8 mouse cellular contexts compared by ENCODE assay signal in the genomic region with DNA sequence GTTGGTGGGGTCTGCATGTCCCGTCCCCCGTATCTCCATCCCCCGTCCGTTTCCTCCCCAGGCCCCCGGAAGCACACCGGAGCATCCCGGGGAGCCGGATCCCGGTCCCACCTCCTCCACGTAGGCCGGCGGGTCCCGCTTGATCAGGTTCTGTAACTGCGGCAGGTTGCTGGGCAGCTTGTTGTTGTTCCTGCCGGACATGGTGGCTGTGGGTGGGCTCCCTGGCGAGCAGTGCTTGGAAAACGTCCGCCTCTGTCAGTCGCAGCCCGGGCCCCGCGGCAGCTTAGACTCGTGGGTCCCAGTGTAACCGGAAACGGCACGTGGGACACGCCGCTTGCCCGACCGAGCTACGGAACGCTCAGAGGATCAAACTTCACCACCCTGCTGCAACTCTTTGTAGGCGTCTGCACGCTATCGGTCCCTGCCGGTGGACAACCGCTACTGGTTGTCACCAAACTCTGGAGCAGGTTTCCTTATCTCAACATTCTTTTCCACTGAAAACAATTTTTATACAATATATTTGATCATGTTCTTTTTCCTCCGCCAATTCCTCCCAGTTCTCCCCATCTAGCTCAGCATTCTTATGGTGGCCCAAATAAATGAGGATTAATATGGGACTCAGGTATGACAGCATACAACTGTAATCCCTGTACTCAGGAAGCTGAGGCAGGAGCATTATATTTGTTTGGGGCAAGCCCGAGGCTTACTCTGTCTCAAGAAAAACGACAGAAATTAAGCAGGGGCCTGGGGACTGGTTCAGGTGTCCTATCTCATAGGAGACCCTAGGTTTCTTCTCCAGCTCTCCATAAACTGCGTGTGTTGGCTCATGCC. TPM values are rescaled to one million over a fixed set of nuclear protein-coding genes. Genes with fewer than 3 reads are reported as not detected.
A peak's percentile ranks its signal among the peaks of the same experiment; 100 is the strongest.
DNase-seq lines count a peak whose midpoint lies in the region; ATAC-seq lines count a peak whose summit lies in the region.

A gene (minus strand): TSS at position 799 of the 831 bp plus-strand sequence.

- H3K4me3 ChIP-seq in hindbrain, embryonic 16.5 days (ENCODE audit: low read length) = peak within 1 kb of the TSS; percentile 83
- peak within 1 kb of the TSS; percentile 77 for H3K4me3 ChIP-seq in macrophage (ENCODE audit: inconsistent target)

- ATAC-seq in hindbrain, embryonic 16.5 days = peak; percentile 97

- peak; percentile 93 for DNase-seq in T-cell, adult 2 months (ENCODE audit: low spot score)
- DNase-seq in cerebellum, postnatal 36 days = peak; percentile 94 to 98
- peak; percentile 95 for DNase-seq in gastrocnemius, adult 18-20 months (ENCODE audit: low spot score)
- peak; percentile 96 for DNase-seq in left cerebral cortex, adult 18-20 months (ENCODE audit: low spot score in 2 of 2)
- DNase-seq in right cerebral cortex, adult 18-20 months = peak; percentile 96
- DNase-seq in urinary bladder, postnatal 10 days (ENCODE audit: low spot score) = peak; percentile 73

- H3K9ac ChIP-seq in hindbrain, embryonic 16.5 days (ENCODE audit: low read depth, low read length) = peak within 1 kb of the TSS; percentile 79

- peak within 1 kb of the TSS; percentile 79 for H3K27ac ChIP-seq in hindbrain, embryonic 16.5 days (ENCODE audit: low read depth, low read length)
- H3K27ac ChIP-seq in macrophage = peak within 1 kb of the TSS; percentile 10; the same call in 1 of the 2 replicates

- peaks cover 14% of the 10 kb centered on the region for H3K4me1 ChIP-seq in hindbrain, embryonic 16.5 days (ENCODE audit: control insufficient read depth, insufficient read depth, low read depth, low read length)

- H3K79me2 ChIP-seq in macrophage (ENCODE audit: inconsistent target) = peaks cover 36% of the 10 kb centered on the region

- peak within 1 kb of the TSS; percentile 68 for H3K4me2 ChIP-seq in hindbrain, embryonic 16.5 days (ENCODE audit: low read length)

- H3K36me3 ChIP-seq in hindbrain, embryonic 16.5 days (ENCODE audit: control insufficient read depth, insufficient read depth, low read length) = peaks cover 6% of the 10 kb centered on the region
- H3K36me3 ChIP-seq in macrophage (ENCODE audit: inconsistent target) = peaks cover 8% of the 10 kb centered on the region; the same call in 1 of the 2 replicates

- WGBS in hindbrain, embryonic 16.5 days = 3% methylated on average over 40 of the region's 41 CpGs
- WGBS in macrophage (ENCODE audit: missing documents) = 4% methylated on average over 38 of the region's 41 CpGs

- H3K27me3 ChIP-seq in hindbrain, embryonic 16.5 days (replicated peaks; ENCODE audit: control insufficient read depth, insufficient read depth, low read length) = no peaks in the 10 kb centered on the region

- H3K9me3 ChIP-seq in hindbrain, embryonic 16.5 days (ENCODE audit: control insufficient read depth, low read length) = no peaks in the 10 kb centered on the region

RNA-seq across cellular contexts. Expression of the gene that starts here (rescaled TPM):
- 10 to 100 TPM; 15.8 to 17.4 TPM for total RNA-seq in gastrocnemius, adult 18-20 months (2021)
- polyA plus RNA-seq in hindbrain, embryonic 16.5 days (2015; fragmentation: Nextera tagmentation; extraction: Ambion mirVana) = 27.0 and 27.1 TPM in 2 replicates
- 10 to 100 TPM; 18.5 to 19.1 TPM for total RNA-seq in left cerebral cortex, adult 18-20 months (2021)
- total RNA-seq in macrophage (2018; cell fraction: chromatin; rRNA removed) = 10 to 100 TPM; 17.3 to 77.5 (median 42.9) TPM
- 10 to 100 TPM in 2 of 26 experiments, 1 to 10 TPM in 24; 5.9 to 10.4 (median 8.1) TPM for total RNA-seq in macrophage (2018; cell fraction: cytosol; rRNA removed)
- 10 to 100 TPM in 25 of 26 experiments, 1 to 10 TPM in 1; 8.7 to 43.9 (median 17.9) TPM for total RNA-seq in macrophage (2018; cell fraction: nucleus; rRNA removed)
- 7.9 to 11.2 TPM (median 8.9 TPM) in 3 replicates for polyA plus RNA-seq in macrophage (2018)

Comparison
In these comparisons a context has a peak if more than half of its experiments do, and no peak if none do; other contexts are left out.
1. Peak in every context shown above with its lines: DNase-seq, ATAC-seq, H3K4me3 ChIP-seq and H3K27ac ChIP-seq.